Mouse (Mus musculus): ENCODE results near the gene Arhgef10l. TPM values are rescaled to one million over a fixed set of nuclear protein-coding genes. Genes with fewer than 3 reads are reported as not detected.

The Arhgef10l gene
- polyA plus RNA-seq, 1 experiment from 2014 or later, result 18.2 TPM

DNA sequence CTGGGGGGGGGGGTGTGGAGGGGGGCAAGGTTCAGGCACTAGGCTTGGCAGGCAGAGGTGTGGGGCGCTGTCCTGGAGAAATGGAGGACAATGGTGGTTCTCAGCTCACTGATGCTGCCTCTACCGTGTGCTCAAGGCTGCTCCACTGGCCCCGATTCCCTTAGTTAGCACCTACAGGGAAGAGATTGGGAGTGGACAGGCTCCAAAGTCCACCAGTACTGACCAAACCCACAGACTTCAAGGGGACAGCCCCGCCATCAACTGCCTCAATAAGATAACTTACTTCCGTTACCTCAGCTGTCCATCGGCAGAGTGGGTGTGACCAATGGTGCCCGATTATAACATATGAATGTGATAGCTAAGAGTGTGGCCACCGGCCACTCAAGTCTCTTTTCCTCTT, 61.3 kb downstream of the Arhgef10l start:
- Histone ChIP-seq H3K27me3 (replicated peaks; ENCODE audit: low read depth, poor library complexity, severe bottlenecking) (no peaks in the 10 kb centered on the region), H3K4me3 (no peak overlapping the region), H3K27ac (replicated peaks) (no peak overlapping the region), H3K4me1 (peaks cover 13% of the 10 kb centered on the region; the same call in 1 of the 2 replicates), H3K9me3 (no peaks in the 10 kb centered on the region), H3K36me3 (replicated peaks) (peaks cover 79% of the 10 kb centered on the region)
- whole genome bisulfite sequencing, result 93% methylated on average over 8 of the region's 8 CpGs
- no peak for DNase-seq (ENCODE audit: low spot score)

DNA sequence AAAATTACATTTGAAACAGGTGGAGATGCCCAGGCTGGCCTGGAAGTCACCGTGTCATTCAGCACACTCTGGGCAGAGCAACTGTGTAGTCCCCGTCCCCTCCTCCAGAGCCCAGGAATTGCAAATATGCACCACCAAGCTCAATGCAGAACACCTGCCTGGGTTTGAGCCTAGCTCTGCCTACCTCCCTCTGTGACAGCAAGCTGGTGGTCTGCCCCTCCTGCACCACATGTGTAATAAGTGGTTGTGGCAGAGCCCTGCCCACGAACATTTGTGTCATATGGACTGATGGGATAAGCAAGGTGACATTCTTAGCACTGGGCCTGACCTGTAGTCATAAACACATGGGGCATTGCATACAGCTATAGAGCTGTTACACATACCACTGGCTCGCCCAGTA, 63.8 kb downstream of the Arhgef10l start:
- Histone ChIP-seq H3K4me1 (peaks cover 6% of the 10 kb centered on the region; the same call in 1 of the 2 replicates), H3K9me3 (peaks cover 4% of the 10 kb centered on the region; the same call in 1 of the 2 replicates), H3K27me3 (replicated peaks; ENCODE audit: low read depth, poor library complexity, severe bottlenecking) (no peaks in the 10 kb centered on the region), H3K36me3 (replicated peaks) (peaks cover 79% of the 10 kb centered on the region), H3K27ac (replicated peaks) (no peak overlapping the region; the same call in 1 of the 2 replicates), H3K4me3 (no peak overlapping the region)
- no peak for DNase-seq (ENCODE audit: low spot score)
- 77% methylated on average over 4 of the region's 4 CpGs for WGBS

DNA sequence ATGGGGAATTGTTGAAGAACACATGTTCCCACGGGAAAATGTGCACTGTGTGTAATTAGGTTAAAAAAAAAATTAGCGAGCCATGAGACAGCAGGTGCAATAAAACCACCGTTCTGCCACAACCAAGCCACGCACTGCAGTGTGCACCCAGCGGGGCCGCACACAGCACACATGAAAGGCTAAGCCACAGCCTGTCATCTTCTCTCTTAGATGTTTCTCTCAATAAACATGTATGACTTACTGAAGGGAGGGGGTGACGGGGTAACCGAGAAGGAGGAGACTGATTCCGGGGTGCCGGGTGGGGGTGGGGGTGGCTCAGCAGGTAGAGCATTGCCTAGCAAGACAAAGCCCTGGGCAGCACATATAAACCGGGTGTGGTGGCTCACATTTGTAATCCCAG, 64.7 kb downstream of the Arhgef10l start:
- Histone ChIP-seq H3K27ac (replicated peaks) (no peak overlapping the region), H3K27me3 (replicated peaks; ENCODE audit: low read depth, poor library complexity, severe bottlenecking) (no peaks in the 10 kb centered on the region), H3K36me3 (replicated peaks) (peaks cover 79% of the 10 kb centered on the region), H3K4me1 (peaks cover 4% of the 10 kb centered on the region; the same call in 1 of the 2 replicates), H3K9me3 (peaks cover 6% of the 10 kb centered on the region; the same call in 1 of the 2 replicates), H3K4me3 (no peak overlapping the region)
- 84% methylated on average over 11 of the region's 11 CpGs for WGBS
- no peak for DNase-seq (ENCODE audit: low spot score)

DNA sequence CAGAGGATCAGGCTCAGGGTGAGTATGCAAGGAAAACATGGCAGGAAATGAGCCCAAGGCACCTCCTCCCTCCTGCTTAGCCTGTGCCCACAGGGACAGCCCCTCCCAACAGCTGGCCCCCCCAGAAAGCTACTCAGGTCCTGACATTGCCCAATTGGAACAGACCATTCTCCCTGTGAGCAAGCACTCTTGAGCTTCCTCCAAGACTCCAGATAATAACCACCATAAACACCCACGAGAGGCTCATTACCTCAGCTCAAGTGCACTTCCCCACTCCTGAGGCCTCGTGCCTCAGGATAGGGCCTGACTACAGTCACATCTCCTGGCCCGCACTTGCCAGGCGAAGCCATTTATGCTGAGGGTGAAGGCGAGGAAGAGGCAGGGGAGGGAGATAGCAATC, 67.0 kb downstream of the Arhgef10l start:
- H3K27me3 ChIP-seq (replicated peaks; ENCODE audit: low read depth, poor library complexity, severe bottlenecking), result no peaks in the 10 kb centered on the region
- peaks cover 8% of the 10 kb centered on the region; the same call in 1 of the 2 replicates for H3K9me3 ChIP-seq
- H3K27ac ChIP-seq (replicated peaks), result no peak overlapping the region
- no peak overlapping the region for H3K4me3 ChIP-seq
- peaks cover 62% of the 10 kb centered on the region for H3K36me3 ChIP-seq (replicated peaks)
- WGBS, result 79% methylated on average over 5 of the region's 5 CpGs
- DNase-seq (ENCODE audit: low spot score), result no peak
- peaks cover 4% of the 10 kb centered on the region; the same call in 1 of the 2 replicates for H3K4me1 ChIP-seq

DNA sequence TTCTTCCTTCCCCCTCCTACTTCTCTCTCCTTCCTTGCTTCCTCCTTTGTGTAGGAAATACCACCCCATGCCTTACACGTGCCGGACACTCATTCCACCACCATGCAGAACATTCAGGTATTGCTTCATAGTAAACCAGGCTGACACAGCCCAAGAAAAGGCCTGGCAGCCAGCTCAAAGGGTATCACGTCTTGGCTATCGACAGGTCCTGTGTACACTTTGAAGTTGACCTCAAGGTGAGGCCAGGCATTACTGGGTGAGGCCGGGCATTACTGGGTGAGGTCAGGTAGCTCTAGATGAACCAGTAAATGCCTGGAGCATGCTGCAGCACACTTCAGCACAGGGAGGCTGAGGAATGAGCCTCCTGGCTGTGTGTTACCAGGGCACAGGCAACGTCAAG, 67.9 kb downstream of the Arhgef10l start:
- peaks cover 71% of the 10 kb centered on the region for H3K36me3 ChIP-seq (replicated peaks)
- H3K27me3 ChIP-seq (replicated peaks; ENCODE audit: low read depth, poor library complexity, severe bottlenecking), result no peaks in the 10 kb centered on the region
- peaks cover 8% of the 10 kb centered on the region; the same call in 1 of the 2 replicates for H3K9me3 ChIP-seq
- 92% methylated on average over 6 of the region's 6 CpGs for WGBS
- no peak for DNase-seq (ENCODE audit: low spot score)
- no peak overlapping the region for H3K27ac ChIP-seq (replicated peaks)
- H3K4me1 ChIP-seq, result peaks cover 8% of the 10 kb centered on the region
- no peak overlapping the region for H3K4me3 ChIP-seq

DNA sequence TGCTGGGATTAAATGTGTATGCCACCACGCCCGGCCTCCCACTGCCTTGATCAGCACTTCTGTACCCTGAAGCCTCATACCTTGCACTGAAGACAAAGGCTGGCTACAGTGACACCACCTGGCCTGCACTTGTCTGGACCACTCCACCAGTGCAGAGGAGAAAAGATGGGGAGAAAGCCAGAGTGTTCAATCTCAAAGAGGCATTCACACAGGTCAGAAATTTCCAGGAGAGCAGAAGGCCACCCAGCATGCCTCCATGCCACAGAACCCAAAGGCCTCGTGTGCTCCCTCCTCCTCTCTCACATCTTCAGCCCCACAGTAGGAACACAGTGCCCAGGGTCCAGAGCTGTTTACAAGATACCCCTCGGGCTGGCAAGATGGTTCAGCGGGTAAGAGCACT, 68.4 kb downstream of the Arhgef10l start:
- no peak overlapping the region for H3K27ac ChIP-seq (replicated peaks)
- peaks cover 13% of the 10 kb centered on the region for H3K4me1 ChIP-seq
- peaks cover 76% of the 10 kb centered on the region for H3K36me3 ChIP-seq (replicated peaks)
- H3K27me3 ChIP-seq (replicated peaks; ENCODE audit: low read depth, poor library complexity, severe bottlenecking), result no peaks in the 10 kb centered on the region
- no peak overlapping the region for H3K4me3 ChIP-seq
- 97% methylated on average over 5 of the region's 5 CpGs for WGBS
- H3K9me3 ChIP-seq, result peaks cover 8% of the 10 kb centered on the region; the same call in 1 of the 2 replicates
- DNase-seq (ENCODE audit: low spot score), result no peak

DNA sequence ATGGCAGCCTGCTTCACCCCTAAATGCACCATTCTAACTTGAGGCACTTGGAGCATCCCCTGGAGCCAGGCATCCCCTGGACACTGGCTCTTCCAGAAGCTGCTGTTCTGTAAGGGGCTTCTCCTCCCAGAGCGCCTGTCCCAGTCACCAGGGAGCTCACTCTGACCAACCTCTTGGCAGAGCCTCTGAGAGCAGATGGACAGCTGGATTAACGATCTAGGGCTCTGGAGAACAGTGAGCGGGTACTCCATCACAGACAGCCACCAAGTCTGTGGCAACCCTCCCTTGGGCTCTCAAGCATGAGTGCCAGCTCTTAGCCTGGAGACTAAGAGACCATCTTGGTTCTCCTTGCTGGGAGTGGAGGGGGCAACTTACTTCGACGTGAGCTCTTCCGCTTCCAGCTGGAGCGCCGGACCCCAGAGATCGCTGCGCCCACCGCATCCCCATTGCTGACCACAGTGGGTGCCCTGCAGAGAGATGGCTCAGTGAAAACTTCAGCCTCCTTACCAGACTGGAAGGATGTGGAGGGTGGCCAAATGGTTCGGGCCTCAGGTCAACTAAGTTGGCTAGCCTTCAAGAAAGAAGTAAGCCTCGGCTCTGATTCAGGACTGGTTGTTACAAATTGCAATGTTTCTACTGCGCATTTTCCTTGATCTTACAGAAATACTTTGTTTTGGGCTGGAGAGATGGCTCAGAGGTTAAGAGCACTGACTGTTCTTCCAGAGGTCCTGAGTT, 71.9 kb downstream of the Arhgef10l start:
- no peak for DNase-seq (ENCODE audit: low spot score)
- H3K4me3 ChIP-seq, result no peak overlapping the region
- peaks cover 15% of the 10 kb centered on the region; the same call in 1 of the 2 replicates for H3K4me1 ChIP-seq
- WGBS, result 91% methylated on average over 14 of the region's 14 CpGs
- 0 out of 2 replicates have a peak overlapping the region, but pooled peaks have one; percentile 54 for H3K27ac ChIP-seq (replicated peaks)
- no peaks in the 10 kb centered on the region for H3K27me3 ChIP-seq (replicated peaks; ENCODE audit: low read depth, poor library complexity, severe bottlenecking)
- peaks cover 8% of the 10 kb centered on the region; the same call in 1 of the 2 replicates for H3K9me3 ChIP-seq
- H3K36me3 ChIP-seq (replicated peaks), result peaks cover 78% of the 10 kb centered on the region

DNA sequence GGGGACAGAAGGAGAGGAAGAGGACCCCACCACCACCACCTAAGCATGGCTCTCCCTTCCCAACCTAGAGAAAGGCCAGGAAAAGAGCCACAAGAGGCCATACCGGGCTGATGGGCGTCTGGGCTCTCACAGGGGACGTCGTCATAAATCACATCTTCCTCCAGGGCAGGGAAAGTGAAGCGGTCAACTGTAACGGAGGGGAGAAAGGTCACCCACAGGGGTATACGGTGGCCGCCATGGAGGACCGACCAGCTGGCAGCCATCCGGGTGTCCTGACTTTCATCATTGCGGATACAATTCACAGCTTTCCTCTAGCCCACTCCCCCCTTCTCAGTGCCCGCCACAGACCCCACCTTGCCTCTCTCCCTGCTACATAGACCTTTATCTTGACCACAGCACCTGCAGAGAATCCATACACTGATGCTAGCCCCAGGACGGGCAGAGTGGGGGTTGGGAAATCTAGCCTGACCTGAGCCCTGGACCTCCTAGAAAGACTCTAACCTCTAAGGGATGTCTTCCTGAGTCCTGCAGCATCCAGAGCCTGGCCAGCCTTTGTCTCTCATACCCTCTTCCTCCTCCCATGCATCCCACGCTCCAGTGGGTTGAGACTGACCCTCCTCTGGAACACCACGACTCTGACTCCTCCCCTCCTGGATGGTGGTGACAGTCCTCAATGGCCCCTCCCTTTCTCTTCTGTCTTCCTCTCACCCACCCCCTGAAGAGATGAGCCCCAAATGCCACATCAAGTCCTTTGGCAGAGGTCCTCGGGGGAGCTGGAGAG, 72.6 kb downstream of the Arhgef10l start:
- 67% methylated on average over 16 of the region's 16 CpGs for WGBS
- Histone ChIP-seq H3K36me3 (replicated peaks) (peaks cover 78% of the 10 kb centered on the region), H3K9me3 (peaks cover 8% of the 10 kb centered on the region; the same call in 1 of the 2 replicates), H3K27ac (replicated peaks) (peak overlapping the region; percentile 54; the same call in 1 of the 2 replicates), H3K4me1 (peaks cover 15% of the 10 kb centered on the region; the same call in 1 of the 2 replicates), H3K4me3 (no peak overlapping the region), H3K27me3 (replicated peaks; ENCODE audit: low read depth, poor library complexity, severe bottlenecking) (no peaks in the 10 kb centered on the region)
- no peak for DNase-seq (ENCODE audit: low spot score)

DNA sequence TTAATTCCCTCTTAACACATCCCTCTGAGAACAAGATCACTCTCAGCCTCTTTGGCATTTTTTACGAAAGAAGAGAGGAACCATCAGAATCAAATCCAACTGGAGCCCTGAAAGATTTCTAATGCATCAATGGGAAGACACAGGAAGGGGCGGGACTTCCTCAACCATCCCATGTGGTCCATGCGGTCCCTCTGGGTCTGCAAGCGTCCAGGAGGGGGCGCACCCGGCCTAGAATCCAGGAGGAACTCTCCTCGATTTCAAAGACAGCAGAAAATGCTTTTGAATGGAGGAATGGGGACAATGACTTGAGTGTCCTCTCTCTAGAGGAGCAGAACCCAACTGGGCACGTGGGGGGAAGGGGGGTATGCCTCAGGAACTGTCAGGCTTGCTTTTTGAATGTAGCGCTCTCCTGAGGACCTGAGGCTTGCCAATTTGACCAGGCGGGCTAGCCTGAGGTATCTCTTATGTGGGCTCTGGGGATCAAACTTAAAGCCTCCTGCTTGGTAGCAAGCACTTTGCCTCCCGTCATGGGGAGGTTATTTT, 73.5 kb downstream of the Arhgef10l start:
- no peak overlapping the region for H3K4me3 ChIP-seq
- peak; percentile 89 for DNase-seq (ENCODE audit: low spot score)
- H3K36me3 ChIP-seq (replicated peaks), result peaks cover 78% of the 10 kb centered on the region
- peaks cover 15% of the 10 kb centered on the region; the same call in 1 of the 2 replicates for H3K4me1 ChIP-seq
- peaks cover 4% of the 10 kb centered on the region; the same call in 1 of the 2 replicates for H3K9me3 ChIP-seq
- 26% methylated on average over 11 of the region's 11 CpGs for WGBS
- peak overlapping the region; percentile 54; the same call in 1 of the 2 replicates for H3K27ac ChIP-seq (replicated peaks)
- H3K27me3 ChIP-seq (replicated peaks; ENCODE audit: low read depth, poor library complexity, severe bottlenecking), result no peaks in the 10 kb centered on the region

DNA sequence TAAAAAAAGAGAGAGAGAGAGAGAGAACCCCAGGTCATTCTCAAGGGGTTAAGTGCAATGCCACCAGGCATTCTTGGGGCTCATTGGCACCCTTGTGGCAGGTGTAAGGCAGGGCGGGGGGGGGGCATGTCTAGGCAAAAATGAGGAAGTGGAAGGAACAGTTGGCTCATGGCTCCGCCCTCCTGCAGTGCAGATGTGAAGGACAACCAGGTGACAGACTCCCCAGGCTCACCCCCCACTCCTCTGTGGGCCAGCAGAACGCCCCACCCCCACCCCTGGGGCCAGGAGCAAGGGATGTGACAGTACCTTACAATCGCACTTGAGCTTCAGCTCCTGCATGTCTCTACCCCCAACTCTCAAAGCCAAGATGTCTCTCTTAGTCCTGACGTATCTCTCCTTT, 79.3 kb downstream of the Arhgef10l start:
- 75% methylated on average over 5 of the region's 5 CpGs for WGBS
- Histone ChIP-seq H3K4me1 (peaks cover 7% of the 10 kb centered on the region; the same call in 1 of the 2 replicates), H3K36me3 (replicated peaks) (peaks cover 87% of the 10 kb centered on the region), H3K27me3 (replicated peaks; ENCODE audit: low read depth, poor library complexity, severe bottlenecking) (no peaks in the 10 kb centered on the region), H3K4me3 (no peak overlapping the region), H3K27ac (replicated peaks) (no peak overlapping the region), H3K9me3 (no peaks in the 10 kb centered on the region)
- DNase-seq (ENCODE audit: low spot score), result no peak

DNA sequence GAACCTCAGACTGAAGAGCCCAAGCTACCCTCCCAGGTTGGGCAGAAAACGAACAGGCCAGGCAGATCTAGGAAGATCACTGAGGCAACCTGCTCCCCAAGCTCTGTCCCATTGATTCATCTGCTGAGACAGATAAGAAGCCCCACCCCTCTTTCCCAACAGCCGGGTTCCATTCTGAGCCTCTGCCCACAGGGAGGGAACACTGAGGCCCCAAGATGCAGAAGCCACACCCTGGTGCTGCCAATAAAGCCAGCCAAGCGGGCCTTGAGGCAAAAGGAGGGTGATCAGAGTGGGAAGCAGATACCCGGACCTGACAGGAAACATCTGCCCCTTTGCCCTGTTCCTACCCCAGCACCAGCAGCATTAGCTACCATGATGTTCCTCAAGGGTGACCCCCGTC, 81.6 kb downstream of the Arhgef10l start:
- H3K36me3 ChIP-seq (replicated peaks), result peaks cover 92% of the 10 kb centered on the region

DNA sequence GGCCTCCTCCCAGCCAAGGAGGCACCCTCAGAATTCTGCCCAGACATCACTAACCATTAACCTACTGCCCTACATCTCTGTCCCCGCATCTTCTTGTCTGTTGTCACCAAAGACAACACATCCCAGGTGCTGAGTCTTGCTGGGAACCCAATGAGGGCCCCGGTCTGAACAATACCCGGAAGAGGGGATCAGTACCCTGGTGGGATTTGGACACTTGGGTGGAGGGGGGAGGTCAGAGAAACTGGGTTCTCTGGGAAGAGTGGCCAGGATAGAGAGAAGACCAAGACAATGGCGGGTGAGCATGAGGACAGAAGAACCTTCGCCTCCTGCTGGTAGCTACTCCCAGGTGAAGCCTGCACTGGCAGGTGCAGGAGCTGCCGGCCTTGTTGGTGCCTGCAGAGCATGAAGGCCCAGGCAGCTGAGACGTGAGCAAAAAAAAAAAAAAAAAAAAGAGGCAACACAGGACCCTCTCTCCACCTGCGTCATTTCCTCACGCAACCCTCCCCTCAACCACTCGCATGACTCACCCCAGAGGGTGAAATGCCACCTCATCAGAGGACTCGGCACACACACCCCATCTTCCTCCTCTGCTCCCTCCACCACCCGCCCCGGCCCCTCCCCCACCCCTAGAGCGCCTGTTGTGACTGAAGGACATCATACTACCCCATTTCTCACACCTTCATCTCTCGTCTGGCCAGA, 83.3 kb downstream of the Arhgef10l start:
- Histone ChIP-seq H3K4me1 (peaks cover 11% of the 10 kb centered on the region; the same call in 1 of the 2 replicates), H3K9me3 (no peaks in the 10 kb centered on the region), H3K27me3 (replicated peaks; ENCODE audit: low read depth, poor library complexity, severe bottlenecking) (no peaks in the 10 kb centered on the region), H3K4me3 (no peak overlapping the region), H3K27ac (replicated peaks) (no peak overlapping the region), H3K36me3 (replicated peaks) (peaks cover 92% of the 10 kb centered on the region)
- no peak for DNase-seq (ENCODE audit: low spot score)
- 83% methylated on average over 15 of the region's 15 CpGs for WGBS

More for the DNA sequence above, 81.6 kb downstream of the Arhgef10l start:
- no peak for DNase-seq (ENCODE audit: low spot score)
- H3K9me3 ChIP-seq, result no peaks in the 10 kb centered on the region
- H3K27ac ChIP-seq (replicated peaks), result no peak overlapping the region
- no peaks in the 10 kb centered on the region for H3K27me3 ChIP-seq (replicated peaks; ENCODE audit: low read depth, poor library complexity, severe bottlenecking)
- WGBS, result 77% methylated on average over 5 of the region's 5 CpGs
- no peak overlapping the region for H3K4me3 ChIP-seq
- peaks cover 11% of the 10 kb centered on the region; the same call in 1 of the 2 replicates for H3K4me1 ChIP-seq
